Mouse (Mus musculus) hematopoietic stem cell, adult 5-6 weeks (primary cell): ENCODE data around the gene Cd247. TPM values are rescaled to one million over a fixed set of nuclear protein-coding genes. Genes with fewer than 3 reads are reported as not detected.
A peak's percentile ranks its signal among the peaks of the same experiment; 100 is the strongest.

ENCODE experiments used
- ATAC-seq, 2 experiments: fragments of 125-278 bp in 1 of 2; replicated peaks in 1 of 2; 2 replicates each; pipeline ENCODE4 v1.8.0; 2016 to 2017; ENCODE audit warnings: inconsistent platforms in 2 of 2, mild to moderate bottlenecking in 2 of 2, moderate number of reproducible peaks in 2 of 2, low read depth in 1 of 2, moderate TSS enrichment in 1 of 2; ENCODE audit not compliant: low FRiP score in 2 of 2, poor library complexity in 2 of 2, severe bottlenecking in 2 of 2, insufficient read depth in 1 of 2, low TSS enrichment in 1 of 2
- total RNA-seq: library from RNA; stranded (forward); fragments of 172-1452, 232-1000 nt; gene quantifications from 2 replicates; pipeline ENCODE4 v1.2.3, GENCODE M21; 2017

Cd247 gene
- total RNA-seq, 1 experiment from 2014 or later = 3.6 TPM

- ATAC-seq = peak; percentile 44 to 65; a peak in 3 of 4 replicates
Observed at GRCm38 (mm10) chr1:165811170-165811569, 22.7 kb downstream of the Cd247 start.

GRCm38 (mm10) chr1:165812775-165813174 is 24.3 kb downstream of the Cd247 start:
- no peak for ATAC-seq

- no peak for ATAC-seq
Observed at GRCm38 (mm10) chr1:165814116-165814515, 25.6 kb downstream of the Cd247 start.

- ATAC-seq = no peak
Observed at GRCm38 (mm10) chr1:165814521-165815278, 26.2 kb downstream of the Cd247 start.

- no peak for ATAC-seq
Observed at GRCm38 (mm10) chr1:165816391-165816790, 27.9 kb downstream of the Cd247 start.

GRCm38 (mm10) chr1:165817264-165817663 is 28.8 kb downstream of the Cd247 start:
- no peak for ATAC-seq

- ATAC-seq = peak in 1 of 2 experiments; percentile 37; a peak in 1 of 4 replicates
Observed at GRCm38 (mm10) chr1:165818145-165818860, 29.8 kb downstream of the Cd247 start.

- ATAC-seq = no peak
Observed at GRCm38 (mm10) chr1:165819147-165819546, 30.7 kb downstream of the Cd247 start.

GRCm38 (mm10) chr1:165822031-165822430 is 33.5 kb downstream of the Cd247 start:
- no peak for ATAC-seq

GRCm38 (mm10) chr1:165828173-165828572 is 39.7 kb downstream of the Cd247 start:
- ATAC-seq = no peak

- ATAC-seq = 0 out of 4 replicates have a peak, but pooled peaks of 1 of the 2 experiments have one; percentile 2
Observed at GRCm38 (mm10) chr1:165828615-165829014, 40.1 kb downstream of the Cd247 start.

- ATAC-seq = no peak
Observed at GRCm38 (mm10) chr1:165829890-165830289, 41.4 kb downstream of the Cd247 start.

- no peak for ATAC-seq
Observed at GRCm38 (mm10) chr1:165833244-165833643, 44.8 kb downstream of the Cd247 start.

GRCm38 (mm10) chr1:165833910-165834632 is 45.6 kb downstream of the Cd247 start:
- ATAC-seq = peak in 1 of 2 experiments; percentile 33; a peak in 1 of 4 replicates

GRCm38 (mm10) chr1:165834633-165834975 is 46.1 kb downstream of the Cd247 start:
- ATAC-seq = no peak

GRCm38 (mm10) chr1:165836461-165836860 is 48.0 kb downstream of the Cd247 start:
- ATAC-seq = no peak

GRCm38 (mm10) chr1:165837546-165837945 is 49.1 kb downstream of the Cd247 start:
- ATAC-seq = no peak

- no peak for ATAC-seq
Observed at GRCm38 (mm10) chr1:165839201-165839600, 50.7 kb downstream of the Cd247 start.
